Mouse (Mus musculus): ENCODE measurements around the gene Lhx3.

DNA sequence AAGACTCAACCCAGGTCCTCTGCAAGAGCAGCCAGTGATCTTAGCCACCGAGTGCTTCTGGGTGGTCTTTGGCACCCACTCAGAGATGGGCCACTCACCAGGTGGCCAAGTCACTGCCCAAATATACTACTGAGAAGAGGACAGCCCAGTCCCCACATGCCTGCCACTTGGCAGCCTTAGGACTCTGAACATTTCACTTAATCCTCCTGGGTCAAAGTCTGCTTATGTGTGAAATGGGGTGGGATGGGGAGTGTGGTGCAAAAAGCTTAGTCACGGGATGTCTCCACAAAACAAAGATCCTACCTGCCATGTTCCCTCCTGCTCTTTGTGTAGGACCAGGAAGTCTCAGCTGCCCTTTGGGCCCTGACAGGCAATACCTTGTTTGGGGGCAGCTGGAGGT, 35.9 kb downstream of the Lhx3 start:
- no peak for TF ChIP-seq CTCF (IDR thresholded peaks at IDR 0.05; ENCODE audit: control insufficient read depth, insufficient read depth, insufficient replicate concordance, low read depth, low read length)
- TF ChIP-seq POLR2A (IDR thresholded peaks at IDR 0.05; ENCODE audit: control insufficient read depth, low read depth, low read length): no peak
